Mouse (Mus musculus) heart, adult 8-10 months (tissue): ENCODE data around the gene Ces3a. TPM values are rescaled to one million over a fixed set of nuclear protein-coding genes. Genes with fewer than 3 reads are reported as not detected.
A peak's percentile ranks its signal among the peaks of the same experiment; 100 is the strongest.
"Not testable (repeated sequence)": the region's sequence is repeated elsewhere in the genome, so short reads cannot be mapped to it uniquely, and the experiment has no call there.

Source experiments
- DNase-seq: peaks from one replicate; pipeline ENCODE4 v3.0.0; 2022; ENCODE audit warnings: low spot score
- total RNA-seq, 4 experiments: library from RNA; stranded (reverse); gene quantifications; 2 replicates each; pipeline ENCODE4 v1.2.4; 2022

The Ces3a gene
- total RNA-seq: under 1 TPM in 1 of 4 experiments, not detected in 3; 0.16 TPM

- no peak for DNase-seq
These were observed at the start of gene Ces3a for GRCm38 (mm10) chr8:105048371-105048854. TSS of gene Ces3a (plus strand) at chr8:105048601.

DNA sequence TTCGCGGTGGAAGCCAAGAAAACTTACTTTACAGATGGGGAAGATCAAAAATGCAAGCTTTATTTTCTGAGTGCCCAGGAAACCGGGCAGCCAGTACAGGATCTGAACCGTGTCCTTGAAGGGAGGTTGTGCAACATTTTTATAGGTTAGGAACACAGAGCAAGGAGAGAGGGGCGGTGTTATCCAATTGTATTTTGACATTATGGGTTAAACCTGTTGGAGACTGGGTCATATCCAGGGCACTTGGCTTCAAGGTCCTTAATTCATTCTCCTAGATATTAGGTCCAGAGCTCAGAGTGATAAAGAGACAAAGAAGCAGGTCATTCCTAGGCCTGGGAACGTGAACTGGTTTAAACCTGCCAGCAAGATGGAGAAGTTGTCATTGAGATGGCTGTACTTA lies 49.2 kb upstream of the Ces3a start:
- no peak for DNase-seq

DNA sequence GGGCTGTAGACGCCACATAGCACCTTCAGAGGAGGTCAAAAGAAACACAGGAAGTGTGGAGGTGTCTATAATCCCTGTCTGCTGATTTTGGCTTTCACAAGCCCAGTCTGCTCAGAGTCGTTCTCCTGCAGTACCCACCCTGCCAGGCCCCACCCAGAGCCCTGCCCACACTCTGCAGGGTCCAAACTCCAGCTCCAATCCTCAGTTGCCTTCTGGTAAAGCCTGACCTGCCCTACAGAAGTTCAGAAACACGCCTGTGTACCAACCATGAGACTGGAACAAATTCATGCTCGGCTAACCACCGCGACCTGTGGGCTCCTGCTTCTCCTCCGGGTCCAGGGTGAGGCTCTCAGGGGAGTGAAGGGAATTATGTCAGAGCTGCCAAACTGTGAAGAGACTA lies 47.8 kb upstream of the Ces3a start, which contains the start of gene Ces2h:
Gene Ces2h, plus strand, starts transcription at position 268 of the 400 bp plus-strand sequence.
- no peak for DNase-seq

- no peak for DNase-seq
These were observed 38.4 kb upstream of the Ces3a start for GRCm38 (mm10) chr8:105010000-105010399.

- no peak for DNase-seq
These were observed 37.3 kb upstream of the Ces3a start for GRCm38 (mm10) chr8:105011136-105011535.

DNA sequence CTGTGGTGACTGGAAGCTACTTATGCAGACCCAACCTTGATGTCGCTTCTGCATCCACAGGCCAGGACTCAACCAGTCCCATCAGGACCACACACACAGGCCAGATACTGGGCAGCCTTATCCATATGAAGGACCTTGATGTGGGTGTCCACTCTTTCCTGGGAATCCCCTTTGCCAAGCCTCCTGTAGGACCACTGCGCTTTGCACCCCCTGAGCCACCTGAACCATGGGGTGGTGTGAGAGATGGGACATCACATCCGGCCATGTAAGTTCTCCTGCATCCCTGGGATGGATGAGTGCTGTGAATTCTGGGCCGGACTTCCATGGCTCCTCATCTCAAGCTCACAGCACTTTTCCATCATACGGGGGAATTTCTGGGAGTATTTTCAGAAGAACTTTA lies 34.0 kb upstream of the Ces3a start:
- no peak for DNase-seq

DNA sequence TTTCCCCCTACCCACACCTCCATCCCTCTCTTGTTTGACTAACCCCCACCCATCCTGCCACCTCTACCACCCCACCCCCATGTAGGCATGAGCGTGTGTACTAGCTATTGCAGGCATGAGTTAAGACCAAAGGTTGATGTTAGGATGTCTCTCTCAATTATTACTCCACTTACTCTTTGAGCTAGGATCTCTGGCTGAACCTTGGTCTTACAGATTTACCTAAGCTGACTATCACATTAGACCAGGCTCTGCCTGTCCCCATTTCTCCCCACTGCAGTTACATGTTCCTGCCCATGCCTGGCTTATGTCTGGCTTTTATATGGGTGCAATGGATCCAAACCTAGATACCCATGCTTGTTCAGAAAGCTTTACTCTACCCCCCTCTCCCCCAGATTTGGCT lies 26.4 kb upstream of the Ces3a start:
- DNase-seq: no peak

DNA sequence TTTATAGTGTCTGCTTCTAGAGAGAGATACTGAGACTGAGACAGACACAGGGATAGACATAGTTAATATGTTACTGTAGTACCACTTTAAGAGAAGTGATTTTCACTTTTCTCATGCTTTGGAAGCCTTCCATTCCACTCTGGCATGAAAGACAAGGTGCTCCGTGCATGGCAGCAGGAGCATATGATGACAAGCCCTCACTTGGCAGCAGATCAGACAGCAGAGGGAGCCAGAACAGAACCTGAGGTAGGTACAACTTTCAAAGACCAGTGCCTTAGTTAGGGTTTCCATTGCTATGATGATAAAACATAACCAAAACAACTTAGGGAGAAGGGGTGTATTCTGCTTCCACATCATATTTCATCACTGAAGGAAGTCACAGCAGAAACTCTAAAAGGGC lies 25.3 kb upstream of the Ces3a start:
- no peak for DNase-seq

DNA sequence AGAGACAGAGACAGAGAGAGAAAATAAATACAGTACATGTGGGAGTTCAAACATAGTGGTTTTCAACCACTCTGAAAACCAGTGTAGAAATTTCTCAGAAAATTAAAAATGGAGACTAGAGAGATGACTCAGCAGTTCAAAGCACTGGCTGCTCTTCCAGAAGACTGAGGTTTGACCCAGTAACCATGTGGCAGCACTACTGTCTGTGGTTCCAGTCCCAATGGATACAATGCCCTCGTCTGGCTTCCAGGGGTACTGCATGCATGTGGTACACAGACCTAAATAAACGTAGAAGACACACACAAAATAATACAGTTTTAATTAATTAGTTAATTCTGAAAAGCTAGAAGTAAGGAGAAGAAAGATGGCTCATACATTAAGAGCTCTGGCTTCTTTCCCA lies 23.4 kb upstream of the Ces3a start:
- DNase-seq: no peak

DNA sequence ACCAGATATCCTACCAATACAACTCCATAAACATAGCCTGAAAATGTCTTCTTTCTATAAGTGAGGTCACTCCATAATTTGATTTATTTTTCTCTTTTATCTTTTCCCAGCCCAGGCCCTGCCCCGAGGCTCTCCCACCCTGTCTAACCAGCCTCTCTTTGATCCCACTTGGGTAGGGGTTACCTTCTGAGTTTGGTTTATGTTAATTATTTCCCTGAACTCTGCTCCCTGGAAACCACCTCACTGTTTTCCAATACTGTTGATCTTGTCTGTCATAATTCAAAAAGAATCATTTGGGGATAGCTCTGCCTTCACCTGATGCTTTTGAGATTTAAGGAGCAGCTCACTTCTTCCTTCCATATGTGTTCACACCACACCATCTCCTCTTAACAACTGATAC lies 4.9 kb upstream of the Ces3a start:
- no peak for DNase-seq

DNA sequence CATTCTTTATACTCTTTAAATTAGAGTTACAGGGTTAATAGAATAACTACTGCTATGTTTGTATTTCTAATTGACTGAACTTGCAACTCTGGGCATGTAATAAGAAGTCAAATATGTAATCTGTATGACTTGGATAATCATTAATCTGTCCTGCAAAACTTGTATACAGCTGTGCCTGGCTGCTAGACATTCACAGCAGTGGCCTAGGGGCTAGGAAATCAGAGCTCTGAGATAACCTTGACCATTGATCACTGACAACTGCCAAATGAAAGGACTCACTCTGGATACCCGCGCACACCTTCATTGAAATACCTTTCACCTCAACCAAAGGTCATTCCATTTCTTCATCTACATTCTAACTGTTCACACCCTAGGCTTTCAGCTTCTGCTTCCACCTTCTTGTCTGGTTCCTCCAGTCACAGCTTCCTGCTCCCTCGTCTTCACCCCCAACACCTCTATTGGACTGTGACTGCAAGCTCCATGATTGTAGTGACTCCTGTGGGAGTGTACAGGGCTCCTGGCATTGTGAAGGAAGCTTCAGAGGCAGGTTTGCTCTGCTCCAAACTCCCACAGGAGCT lies 2.5 kb upstream of the Ces3a start:
- no peak for DNase-seq

- no peak for DNase-seq
These were observed 7.8 kb downstream of the Ces3a start for GRCm38 (mm10) chr8:105056211-105056610.

DNA sequence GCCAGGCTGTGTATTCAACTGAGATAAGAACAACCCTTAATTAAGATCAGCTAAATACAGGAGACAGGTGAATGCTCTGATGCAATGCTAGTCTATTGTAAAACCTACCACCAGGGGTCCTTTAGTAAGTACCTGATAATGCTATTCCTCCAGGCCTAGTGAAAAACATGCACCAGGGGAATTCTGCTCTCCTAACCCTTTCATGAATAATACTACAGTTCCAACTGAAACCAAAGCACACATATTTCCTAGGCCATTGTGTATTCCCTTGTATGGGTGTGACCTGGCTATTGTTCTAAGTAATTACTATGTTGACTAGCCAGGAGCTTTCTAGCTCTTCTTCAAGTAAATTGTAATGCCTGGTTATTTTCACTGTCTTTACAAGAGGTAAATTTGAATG lies 11.7 kb downstream of the Ces3a start:
- no peak for DNase-seq

GRCm38 (mm10) chr8:105066761-105067160 lies 18.4 kb downstream of the Ces3a start:
- peak; percentile 3 for DNase-seq

GRCm38 (mm10) chr8:105067905-105068304 lies 19.5 kb downstream of the Ces3a start:
- not testable (repeated sequence) for DNase-seq

DNA sequence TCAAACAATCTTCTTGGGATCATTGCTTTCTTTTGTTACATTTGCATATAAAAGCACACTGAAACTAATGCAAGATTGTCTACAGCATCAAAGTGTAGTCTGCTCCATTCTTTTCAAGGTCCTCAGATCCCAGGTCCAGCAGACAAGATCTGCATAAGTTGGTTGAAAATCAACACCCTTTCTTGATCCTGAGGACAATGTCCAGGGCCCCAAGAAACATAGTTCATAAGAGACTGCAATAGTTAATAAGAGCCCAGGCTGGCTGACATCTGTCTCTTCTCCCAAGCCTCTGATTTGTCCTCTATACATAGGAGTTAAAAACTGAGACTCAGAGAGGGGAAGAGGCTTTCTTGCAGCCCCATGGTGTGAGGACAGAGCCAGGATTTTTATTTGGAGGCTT lies 20.6 kb downstream of the Ces3a start:
- no peak for DNase-seq

DNA sequence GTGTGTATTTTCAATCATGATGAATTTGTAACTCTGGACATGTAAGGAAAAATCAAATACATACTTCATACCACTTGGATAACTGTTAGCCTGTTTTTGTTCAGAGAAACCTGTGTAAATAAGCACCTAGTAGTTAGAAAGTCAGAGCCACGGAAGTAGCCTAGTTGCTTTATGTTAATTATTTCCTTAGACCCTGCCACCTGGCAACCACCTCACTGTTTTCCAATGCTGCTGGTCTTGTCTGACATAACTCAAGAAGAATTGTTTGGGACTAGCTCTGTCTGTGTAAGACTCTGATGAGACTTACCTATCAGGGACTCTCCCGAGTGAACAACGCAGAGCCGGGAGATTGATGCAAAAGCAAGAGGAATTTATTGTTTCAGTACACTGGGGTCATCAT lies 28.2 kb downstream of the Ces3a start:
- no peak for DNase-seq

DNA sequence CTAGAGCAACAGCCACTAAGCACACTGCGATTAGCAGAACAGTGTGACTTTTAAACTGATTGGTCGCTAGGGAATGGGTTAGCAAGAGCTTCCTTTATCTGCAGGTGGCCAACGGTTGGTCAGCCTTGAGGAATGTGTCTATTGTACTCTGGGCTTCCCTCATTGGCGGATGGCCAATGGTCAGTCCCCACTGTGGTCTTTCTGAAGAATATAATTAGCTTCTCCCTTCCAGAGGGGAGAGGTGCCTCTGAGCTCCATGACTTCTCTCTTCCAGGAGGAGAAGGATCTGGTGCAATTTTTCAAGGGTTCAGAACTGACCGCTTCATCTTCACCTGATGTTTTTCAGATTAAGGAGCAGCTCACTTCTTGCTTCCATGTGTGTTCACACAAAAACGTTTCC lies 28.7 kb downstream of the Ces3a start:
- no peak for DNase-seq

- DNase-seq: no peak
These were observed 30.2 kb downstream of the Ces3a start for GRCm38 (mm10) chr8:105078591-105078990.

DNA sequence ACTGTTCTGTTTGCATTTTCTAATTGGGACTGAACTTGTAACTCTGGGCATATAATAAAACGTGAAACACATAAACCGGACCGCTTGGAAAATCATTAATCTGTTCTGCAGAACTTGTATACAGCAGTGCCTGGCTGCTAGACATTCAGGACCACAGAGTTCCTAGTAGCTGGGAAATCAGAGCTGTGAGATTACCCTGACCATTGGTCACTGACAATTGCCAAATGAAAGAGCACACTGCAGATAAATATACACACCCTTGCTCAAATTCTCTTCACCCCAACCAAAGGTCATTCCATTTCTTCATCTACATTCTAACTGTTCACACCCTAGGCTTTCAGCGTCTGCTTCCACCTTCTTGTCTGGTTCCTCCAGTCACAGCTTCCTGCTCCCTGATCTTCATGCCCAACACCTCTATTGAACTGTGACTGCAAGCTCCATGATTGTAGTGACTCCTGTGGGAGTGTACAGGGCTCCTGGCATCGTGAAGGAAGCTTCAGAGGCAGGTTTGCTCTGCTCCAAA lies 32.5 kb downstream of the Ces3a start:
- no peak for DNase-seq

DNA sequence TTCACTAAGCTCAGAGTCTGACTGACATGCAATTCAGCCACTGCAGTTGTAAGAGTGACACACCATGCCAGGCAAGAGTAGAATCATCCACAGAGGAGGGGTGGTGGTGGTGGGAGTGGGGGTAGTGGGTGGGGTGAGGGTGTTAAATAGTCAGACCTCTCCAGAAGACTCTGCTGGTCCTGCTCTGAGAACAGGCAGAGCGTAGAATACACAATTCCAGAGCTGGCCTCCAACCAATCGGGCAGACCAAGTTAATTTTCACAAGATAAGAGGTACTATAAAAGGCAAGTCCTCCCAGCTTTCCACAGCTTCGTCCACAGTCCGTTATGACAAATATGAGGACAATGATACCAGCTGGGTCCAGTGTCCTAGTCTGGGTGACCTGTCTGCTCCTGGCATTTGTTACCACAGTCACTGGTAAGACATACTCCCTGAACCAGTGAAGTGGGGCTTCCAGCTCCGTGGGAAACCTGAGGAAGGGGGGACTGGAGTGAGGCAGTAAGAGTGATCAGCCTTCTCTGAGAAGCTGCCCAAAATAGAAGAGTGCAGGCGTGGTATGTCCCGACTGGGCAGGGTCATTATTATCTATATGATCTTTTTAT lies 35.1 kb downstream of the Ces3a start, which contains the start of gene Ces3b:
Gene Ces3b, plus strand, starts transcription at position 305 of the 602 bp plus-strand sequence.
- peak; percentile 5 for DNase-seq

GRCm38 (mm10) chr8:105088166-105088565 lies 39.8 kb downstream of the Ces3a start:
- not testable (repeated sequence) for DNase-seq

DNA sequence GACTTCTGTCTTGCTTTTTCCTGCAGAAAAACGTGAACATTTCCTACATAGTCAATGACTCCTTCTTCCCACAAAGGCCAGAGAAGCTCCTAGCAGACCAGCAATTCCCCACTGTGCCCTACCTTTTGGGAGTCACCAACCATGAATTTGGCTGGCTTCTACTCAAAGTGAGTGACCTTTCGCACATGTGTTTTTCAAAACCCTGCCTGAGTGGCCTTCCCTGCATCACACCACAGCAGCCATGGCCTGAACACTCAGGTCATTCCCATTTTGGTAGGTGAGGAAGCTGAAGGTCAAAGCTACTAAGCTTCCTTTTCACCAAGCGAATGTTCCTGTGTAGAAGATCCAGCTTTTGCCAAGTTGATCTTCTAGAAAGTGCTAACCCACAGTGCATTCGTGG lies 40.2 kb downstream of the Ces3a start:
- no peak for DNase-seq
